Mouse (Mus musculus) kidney, adult 2 months (tissue): ENCODE data around the gene Odam. TPM values are rescaled to one million over a fixed set of nuclear protein-coding genes. Genes with fewer than 3 reads are reported as not detected.

Source experiments
- DNase-seq: peaks from one replicate; pipeline ENCODE4 v3.0.0; 2021
- H3K27ac ChIP-seq: fragments of 200-500 bp; 2 replicates; pipeline ENCODE4 v1.5.1; 2012; ENCODE audit warnings: low read depth, low read length, control low read depth, inconsistent platforms; ENCODE audit not compliant: insufficient read depth
- H3K27me3 ChIP-seq: fragments of 200-500 bp; replicated peaks from 2 replicates; pipeline ENCODE4 v1.6.1; 2012; ENCODE audit warnings: mild to moderate bottlenecking, moderate library complexity, low read length, inconsistent platforms; ENCODE audit not compliant: control insufficient read depth, insufficient read depth
- H3K36me3 ChIP-seq: fragments of 200-500 bp; 2 replicates; pipeline ENCODE4 v1.6.1; 2012; ENCODE audit warnings: mild to moderate bottlenecking, moderate library complexity, low read length, inconsistent platforms; ENCODE audit not compliant: control insufficient read depth, insufficient read depth
- H3K4me1 ChIP-seq: fragments of 200-500 bp; 2 replicates; pipeline ENCODE4 v1.6.1; 2011; ENCODE audit warnings: low read length; ENCODE audit not compliant: control insufficient read depth, insufficient read depth
- H3K4me3 ChIP-seq: fragments of 200-500 bp; 2 replicates; pipeline ENCODE4 v1.5.1; 2011; ENCODE audit warnings: mild to moderate bottlenecking, low read depth, low read length, control low read depth; ENCODE audit not compliant: insufficient read depth
- CTCF ChIP-seq: fragments of 200-500 bp; conservative IDR thresholded peaks from 2 replicates; pipeline ENCODE4 v1.5.1; 2011; ENCODE audit warnings: low read depth, mild to moderate bottlenecking, control low read depth, low read length, moderate library complexity, mixed read lengths; ENCODE audit not compliant: insufficient read depth, insufficient read length
- POLR2A ChIP-seq: fragments of 200-500 bp; IDR thresholded peaks from one replicate; pipeline ENCODE4 v1.6.1; 2011; ENCODE audit warnings: low read depth, low read length, control low read depth
- polyA plus RNA-seq: library from polyadenylated mRNA; depleted of rRNA; stranded (reverse); fragments of >200 nt; gene quantifications from 2 replicates; pipeline ENCODE4 v1.2.3, GENCODE M21; 2012; rRNA removed

Odam gene
- polyA plus RNA-seq, 1 experiment: 0.09 TPM

- TF ChIP-seq POLR2A (no peak), CTCF (no peak)
- no peak for DNase-seq
- H3K4me3 ChIP-seq: no peak overlapping the region
- no peak overlapping the region for H3K27ac ChIP-seq
- no peaks in the 10 kb centered on the region for H3K4me1 ChIP-seq
- no peaks in the 10 kb centered on the region for H3K36me3 ChIP-seq
- no peaks in the 10 kb centered on the region for H3K27me3 ChIP-seq
Observed at GRCm38 (mm10) chr5:87942515-87942914, 57.7 kb downstream of the Odam start.

Other genes with a start within 250 kb of the Odam start
- gene Csn1s1, start 218.8 kb upstream of the Odam start, polyA plus RNA-seq: not detected in 2 replicates
- gene Csn2, start 185.4 kb upstream of the Odam start, polyA plus RNA-seq: not detected in 2 replicates
- not detected in 2 replicates for gene Csn1s2a, start 110.5 kb upstream of the Odam start, polyA plus RNA-seq
- not detected in 2 replicates for gene Csn1s2b, start 76.9 kb upstream of the Odam start, polyA plus RNA-seq
- gene Prr27, start 59.3 kb upstream of the Odam start, polyA plus RNA-seq: not detected in 2 replicates
- gene Csn3, start 40.5 kb downstream of the Odam start, polyA plus RNA-seq: not detected in 2 replicates
- gene 2310003L06Rik, start 84.4 kb downstream of the Odam start, polyA plus RNA-seq: not detected in 2 replicates
- gene Gm28434, start 84.5 kb downstream of the Odam start, polyA plus RNA-seq: not detected in 2 replicates
- gene Cabs1, start 94.4 kb downstream of the Odam start, polyA plus RNA-seq: 0.07 TPM in 1 of 2 replicates, not detected in the other
- not detected in 2 replicates for gene Smr3a, start 117.5 kb downstream of the Odam start, polyA plus RNA-seq
- gene Smr2, start 201.5 kb downstream of the Odam start, polyA plus RNA-seq: not detected in 2 replicates
- not detected in 2 replicates for gene Gm11116, start 226.5 kb downstream of the Odam start, polyA plus RNA-seq